Mouse (Mus musculus) erythroblast, embryonic 14.5 days (primary cell): ENCODE results near the gene Negr1. TPM values are rescaled to one million over a fixed set of nuclear protein-coding genes. Genes with fewer than 3 reads are reported as not detected.

Experiments
- H3K27me3 ChIP-seq: 2 replicates; pipeline ENCODE4 v1.6.1; 2012; ENCODE audit warnings: inconsistent platforms; ENCODE audit not compliant: control insufficient read depth
- H3K36me3 ChIP-seq: 2 replicates; pipeline ENCODE4 v1.6.1; 2012; ENCODE audit warnings: mild to moderate bottlenecking, inconsistent platforms; ENCODE audit not compliant: control insufficient read depth
- H3K4me1 ChIP-seq: 2 replicates; pipeline ENCODE4 v1.6.1; 2012; ENCODE audit warnings: inconsistent platforms; ENCODE audit not compliant: control insufficient read depth
- H3K4me3 ChIP-seq: replicated peaks from 2 replicates; pipeline ENCODE3; 2012; ENCODE audit warnings: moderate library complexity, mild to moderate bottlenecking, inconsistent platforms
- H3K9me3 ChIP-seq: 2 replicates; pipeline ENCODE4 v1.6.1; 2012; ENCODE audit warnings: low read length, inconsistent platforms, mixed read lengths; ENCODE audit not compliant: control insufficient read depth
- GATA1 ChIP-seq: IDR thresholded peaks from 2 replicates; pipeline ENCODE4 v1.6.1; 2012; ENCODE audit warnings: low read length, inconsistent platforms, mixed read lengths
- TAL1 ChIP-seq: IDR thresholded peaks from 3 replicates; pipeline ENCODE4 v1.6.1; 2012; ENCODE audit warnings: low read length, inconsistent platforms, mixed read lengths
- polyA plus RNA-seq: library from polyadenylated mRNA; stranded (reverse); fragments of >175 nt; gene quantifications from 2 replicates; pipeline ENCODE4 v1.2.3, GENCODE M21; 2012

The Negr1 gene
- polyA plus RNA-seq, 1 experiment: 0.02 TPM

DNA sequence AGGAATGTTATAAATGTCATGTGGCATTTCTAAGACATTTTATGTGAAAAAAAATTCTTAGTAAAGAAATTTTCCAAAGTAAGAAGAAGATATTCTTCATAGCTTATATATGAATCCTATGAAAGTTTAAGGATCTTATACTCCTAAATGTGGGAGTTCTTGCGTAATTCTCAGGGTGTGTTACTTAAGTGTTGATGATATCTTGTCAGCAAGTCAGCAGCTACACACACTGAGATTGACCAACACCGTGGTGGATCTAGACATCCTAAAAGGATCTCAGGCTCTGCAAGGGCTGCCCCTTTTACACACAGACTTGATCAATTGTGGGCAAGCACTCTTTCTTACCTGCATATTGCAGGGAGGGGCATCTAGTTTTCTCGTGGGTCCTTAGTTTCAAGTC is 339.5 kb downstream of the Negr1 start:
- Histone ChIP-seq H3K27me3 (no peaks in the 10 kb centered on the region), H3K4me1 (no peaks in the 10 kb centered on the region), H3K9me3 (no peaks in the 10 kb centered on the region; the same call in 1 of the 2 replicates), H3K36me3 (no peaks in the 10 kb centered on the region), H3K4me3 (no peak overlapping the region)
- TF ChIP-seq GATA1: no peak
- TF ChIP-seq TAL1: no peak

DNA sequence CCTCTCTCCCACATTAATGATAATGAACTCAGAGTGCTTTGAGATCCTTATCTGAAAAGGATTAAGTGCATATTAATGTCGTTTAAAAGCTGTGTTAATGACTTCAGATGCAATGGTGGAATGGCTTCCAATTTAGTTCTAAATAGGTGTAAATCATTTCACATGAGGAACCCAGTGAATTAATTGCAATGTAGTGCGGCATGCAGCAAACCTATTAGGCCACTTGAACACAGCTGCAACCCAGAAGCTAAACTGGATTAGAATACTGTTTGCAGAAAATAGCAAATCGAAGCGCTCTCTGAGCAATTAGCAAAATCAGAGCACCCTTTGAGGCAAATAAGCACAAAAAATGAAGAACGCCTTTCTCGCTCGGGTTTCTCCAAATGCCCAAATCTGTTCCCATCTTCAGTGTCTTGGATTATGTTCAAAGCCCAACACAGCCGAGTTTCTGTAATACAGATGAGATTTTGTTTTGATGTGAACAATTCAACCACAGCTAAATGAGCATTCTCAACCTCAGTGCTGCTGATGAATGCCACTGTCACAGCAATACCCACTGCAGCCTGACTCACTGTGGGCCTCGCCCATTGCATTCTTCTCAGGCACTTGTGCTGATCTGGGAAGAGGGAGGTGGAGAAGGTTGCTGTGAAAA is 342.5 kb downstream of the Negr1 start:
- no peak for TF ChIP-seq GATA1
- Histone ChIP-seq H3K4me3 (no peak overlapping the region), H3K4me1 (no peaks in the 10 kb centered on the region), H3K36me3 (no peaks in the 10 kb centered on the region), H3K27me3 (no peaks in the 10 kb centered on the region), H3K9me3 (no peaks in the 10 kb centered on the region)

- no peaks in the 10 kb centered on the region for H3K27me3 ChIP-seq
- no peak for TF ChIP-seq GATA1
- TF ChIP-seq TAL1: no peak
- no peaks in the 10 kb centered on the region for H3K4me1 ChIP-seq
- no peaks in the 10 kb centered on the region for H3K36me3 ChIP-seq
- no peaks in the 10 kb centered on the region; the same call in none of the 2 replicates for H3K9me3 ChIP-seq
- no peak overlapping the region for H3K4me3 ChIP-seq
Observed at GRCm38 (mm10) chr3:156912816-156913215, 351.2 kb downstream of the Negr1 start.

GRCm38 (mm10) chr3:156921369-156921768 is 359.8 kb downstream of the Negr1 start:
- no peaks in the 10 kb centered on the region for H3K27me3 ChIP-seq
- no peaks in the 10 kb centered on the region for H3K4me1 ChIP-seq
- no peaks in the 10 kb centered on the region; the same call in 1 of the 2 replicates for H3K9me3 ChIP-seq
- TF ChIP-seq GATA1 (no peak), TAL1 (no peak)
- no peaks in the 10 kb centered on the region for H3K36me3 ChIP-seq
- no peak overlapping the region for H3K4me3 ChIP-seq

DNA sequence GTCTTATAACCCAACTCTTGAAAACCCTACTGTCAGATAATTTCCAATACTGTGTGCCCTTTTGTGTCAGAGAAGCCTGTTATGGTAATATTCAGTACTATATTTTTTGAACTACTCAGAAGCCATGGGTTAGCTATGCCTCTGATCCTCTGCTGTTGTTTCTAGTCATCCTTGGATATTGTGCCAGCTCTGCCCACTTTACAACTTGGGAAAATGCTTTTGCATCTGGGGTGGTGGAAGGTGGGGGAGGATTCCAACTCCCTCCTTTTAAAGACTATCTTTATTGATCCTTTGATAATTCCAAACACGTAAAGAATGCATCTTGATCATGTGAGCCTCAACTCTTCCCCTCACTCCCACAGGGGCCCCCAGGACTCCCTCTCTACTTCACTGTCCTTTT is 361.6 kb downstream of the Negr1 start:
- Histone ChIP-seq H3K27me3 (no peaks in the 10 kb centered on the region), H3K4me3 (no peak overlapping the region), H3K9me3 (no peaks in the 10 kb centered on the region; the same call in 1 of the 2 replicates), H3K4me1 (no peaks in the 10 kb centered on the region), H3K36me3 (no peaks in the 10 kb centered on the region)
- TF ChIP-seq GATA1 (no peak), TAL1 (no peak)

- TF ChIP-seq GATA1 (no peak), TAL1 (no peak)
- Histone ChIP-seq H3K4me3 (no peak overlapping the region), H3K36me3 (no peaks in the 10 kb centered on the region), H3K4me1 (no peaks in the 10 kb centered on the region), H3K9me3 (no peaks in the 10 kb centered on the region; the same call in 1 of the 2 replicates), H3K27me3 (no peaks in the 10 kb centered on the region)
Observed at GRCm38 (mm10) chr3:156925102-156925501, 363.5 kb downstream of the Negr1 start.

DNA sequence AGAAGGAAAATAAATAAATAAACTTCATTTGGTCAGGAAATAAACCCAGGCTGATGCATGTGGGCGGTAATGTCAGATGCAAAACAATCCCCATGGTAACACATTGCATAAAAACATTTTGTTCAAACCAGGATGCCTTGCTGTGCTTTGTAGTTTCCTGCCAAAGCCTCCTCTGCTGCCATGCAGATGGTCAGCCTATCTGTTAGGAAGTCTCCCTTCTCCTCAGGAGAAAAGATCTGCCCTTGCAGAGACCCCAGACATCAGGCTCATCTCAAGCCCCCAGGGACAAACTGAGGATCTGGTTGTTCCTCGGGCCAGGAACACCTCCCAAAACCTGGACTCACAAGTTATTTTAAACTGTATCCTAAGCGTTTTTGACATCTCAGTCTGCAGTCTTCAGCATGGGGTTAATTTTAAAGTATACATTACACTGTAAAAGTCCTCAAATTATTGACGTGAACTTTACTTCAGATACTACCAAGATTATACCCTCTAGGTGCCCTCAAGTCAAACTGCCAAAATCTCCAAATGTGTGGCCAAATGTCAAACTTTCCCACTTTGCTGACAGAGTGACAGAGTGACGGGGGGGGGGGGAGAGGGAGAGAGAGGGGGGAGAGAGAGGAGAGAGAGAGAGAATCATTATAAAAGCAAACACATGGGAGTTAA is 366.9 kb downstream of the Negr1 start:
- no peak overlapping the region for H3K4me3 ChIP-seq
- H3K27me3 ChIP-seq: no peaks in the 10 kb centered on the region
- H3K9me3 ChIP-seq: no peaks in the 10 kb centered on the region; the same call in 1 of the 2 replicates
- no peaks in the 10 kb centered on the region for H3K36me3 ChIP-seq
- no peaks in the 10 kb centered on the region for H3K4me1 ChIP-seq
- no peak for TF ChIP-seq GATA1
- TF ChIP-seq TAL1: no peak

DNA sequence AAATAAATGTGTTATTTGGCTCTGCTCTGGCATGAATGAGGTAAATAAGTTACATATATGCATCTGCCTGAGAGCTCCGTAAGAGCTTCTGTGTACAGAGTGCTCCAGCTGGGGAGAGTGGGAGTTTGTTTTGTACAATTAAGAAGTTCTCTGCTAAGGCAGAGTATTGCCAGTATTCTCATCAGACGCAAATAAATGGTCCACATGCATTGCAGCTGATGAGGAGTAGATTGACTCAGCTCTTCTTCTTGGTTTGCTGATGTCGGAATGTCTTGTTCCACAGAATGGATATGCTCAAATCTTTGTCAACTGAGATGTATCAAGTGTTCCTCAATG is 367.4 kb downstream of the Negr1 start:
- TF ChIP-seq GATA1: no peak
- TF ChIP-seq TAL1: no peak
- no peaks in the 10 kb centered on the region; the same call in 1 of the 2 replicates for H3K9me3 ChIP-seq
- H3K4me3 ChIP-seq: no peak overlapping the region
- H3K36me3 ChIP-seq: no peaks in the 10 kb centered on the region
- no peaks in the 10 kb centered on the region for H3K27me3 ChIP-seq
- H3K4me1 ChIP-seq: no peaks in the 10 kb centered on the region

GRCm38 (mm10) chr3:156929677-156930440 is 368.3 kb downstream of the Negr1 start:
- Histone ChIP-seq H3K27me3 (no peaks in the 10 kb centered on the region), H3K36me3 (no peaks in the 10 kb centered on the region), H3K9me3 (no peaks in the 10 kb centered on the region; the same call in 1 of the 2 replicates), H3K4me3 (no peak overlapping the region), H3K4me1 (no peaks in the 10 kb centered on the region)
- TF ChIP-seq GATA1 (no peak), TAL1 (no peak)
